21 mouse cellular contexts compared by ENCODE assay signal in genomic region chr7:66162981-66163380, GRCm38 (mm10). TPM values are rescaled to one million over a fixed set of nuclear protein-coding genes. Genes with fewer than 3 reads are reported as not detected.
DNase-seq lines count a peak whose midpoint lies in the region; ATAC-seq and TF ChIP-seq lines count a peak whose summit lies in the region.
"Had no signal": no experiment of that assay in that cellular context is flagged by ENCODE, and none has a peak within 500 bp of the region (broad histone marks: within the 10 kb centered on the region; RNA-seq: fewer than 3 reads in every experiment).

No protein-coding gene starts in this region.

- 0 out of 2 replicates have a peak, but pooled peaks cover 4% of the 10 kb centered on the region for H3K36me3 ChIP-seq in forebrain, postnatal 0 days (ENCODE audit: insufficient read depth)
- H3K36me3 ChIP-seq in forebrain, embryonic 15.5 days, result no peaks in the 10 kb centered on the region
- H3K36me3 ChIP-seq in heart, embryonic 12.5 days, result peaks cover 3% of the 10 kb centered on the region; the same call in 1 of the 2 replicates
- H3K36me3 ChIP-seq in kidney, embryonic 16.5 days (ENCODE audit: insufficient read depth, low read length), result no peaks in the 10 kb centered on the region; the same call in 1 of the 2 replicates
- no peaks in the 10 kb centered on the region for H3K36me3 ChIP-seq in stomach, embryonic 15.5 days
- no peaks in the 10 kb centered on the region for H3K36me3 ChIP-seq in stomach, postnatal 0 days (ENCODE audit: control insufficient read depth, insufficient read depth, low read length)
- H3K36me3 ChIP-seq: intestine, embryonic 15.5 days had no signal

- no peak overlapping the region for H3K4me3 ChIP-seq in forebrain, postnatal 0 days (ENCODE audit: low read depth, low read length)
- no peak overlapping the region for H3K4me3 ChIP-seq in forebrain, embryonic 15.5 days
- H3K4me3 ChIP-seq in heart, embryonic 12.5 days, result no peak overlapping the region
- H3K4me3 ChIP-seq in kidney, embryonic 16.5 days (ENCODE audit: low read length), result no peak overlapping the region
- no peak overlapping the region for H3K4me3 ChIP-seq in stomach, embryonic 15.5 days (replicated peaks)
- H3K4me3 ChIP-seq in stomach, postnatal 0 days (ENCODE audit: low read depth, low read length), result no peak overlapping the region
- H3K4me3 ChIP-seq: embryonic facial prominence, embryonic 10.5 days; forebrain, embryonic 13.5 days; hindbrain, embryonic 10.5 days; intestine, embryonic 15.5 days had no signal

- no peaks in the 10 kb centered on the region for H3K27me3 ChIP-seq in forebrain, postnatal 0 days (ENCODE audit: insufficient read depth, low read length)
- no peaks in the 10 kb centered on the region for H3K27me3 ChIP-seq in forebrain, embryonic 15.5 days
- no peaks in the 10 kb centered on the region for H3K27me3 ChIP-seq in heart, embryonic 12.5 days (replicated peaks)
- no peaks in the 10 kb centered on the region for H3K27me3 ChIP-seq in kidney, embryonic 16.5 days (ENCODE audit: insufficient read depth, low read length)
- H3K27me3 ChIP-seq in stomach, embryonic 15.5 days (replicated peaks), result no peaks in the 10 kb centered on the region
- H3K27me3 ChIP-seq in stomach, postnatal 0 days (ENCODE audit: control insufficient read depth, insufficient read depth, low read length), result no peaks in the 10 kb centered on the region
- H3K27me3 ChIP-seq: forebrain, embryonic 13.5 days; intestine, embryonic 15.5 days had no signal

- no peak for DNase-seq in forebrain, postnatal 0 days
- no peak for DNase-seq in heart, postnatal 4 days
- DNase-seq in kidney, postnatal 10 days, result no peak
- DNase-seq in stomach, postnatal 0 days (ENCODE audit: low spot score), result no peak
- DNase-seq: adrenal gland, adult 8-10 months; adrenal gland, postnatal 36 days; B cell, adult 2 months; cerebellum, adult 2 months; cerebellum, postnatal 10 days; gastrocnemius, postnatal 36 days had no signal

- 91% methylated on average over 1 of the region's 1 CpGs for WGBS in forebrain, postnatal 0 days
- 94% methylated on average over 1 of the region's 1 CpGs for WGBS in forebrain, embryonic 15.5 days
- 88% methylated on average over 1 of the region's 1 CpGs for WGBS in heart, embryonic 12.5 days
- WGBS in kidney, embryonic 16.5 days, result 81% methylated on average over 1 of the region's 1 CpGs
- 88% methylated on average over 1 of the region's 1 CpGs for WGBS in stomach, embryonic 15.5 days
- 91% methylated on average over 1 of the region's 1 CpGs for WGBS in stomach, postnatal 0 days

- TF ChIP-seq EP300 in stomach, postnatal 0 days (optimal IDR thresholded peaks at IDR 0.05), result no peak

- no peaks in the 10 kb centered on the region for H3K9me3 ChIP-seq in forebrain, postnatal 0 days (ENCODE audit: low read length)
- H3K9me3 ChIP-seq in forebrain, embryonic 15.5 days, result no peaks in the 10 kb centered on the region
- H3K9me3 ChIP-seq in heart, embryonic 12.5 days (replicated peaks), result no peaks in the 10 kb centered on the region
- H3K9me3 ChIP-seq in kidney, embryonic 16.5 days (ENCODE audit: low read length), result peaks cover 3% of the 10 kb centered on the region; the same call in 1 of the 2 replicates
- no peaks in the 10 kb centered on the region for H3K9me3 ChIP-seq in stomach, embryonic 15.5 days
- no peaks in the 10 kb centered on the region for H3K9me3 ChIP-seq in stomach, postnatal 0 days (ENCODE audit: control insufficient read depth, low read length)
- H3K9me3 ChIP-seq: embryonic facial prominence, embryonic 10.5 days; forebrain, embryonic 13.5 days; G1E; hindbrain, embryonic 10.5 days; intestine, embryonic 15.5 days had no signal

- no peak for ATAC-seq in forebrain, postnatal 0 days
- no peak for ATAC-seq in forebrain, embryonic 15.5 days (replicated peaks)
- ATAC-seq in heart, embryonic 12.5 days (ENCODE audit: insufficient number of reproducible peaks, low FRiP score), result no peak
- no peak for ATAC-seq in kidney, embryonic 16.5 days (ENCODE audit: low FRiP score, low TSS enrichment)
- no peak for ATAC-seq in stomach, embryonic 15.5 days (ENCODE audit: insufficient read depth, low FRiP score, low read depth)
- ATAC-seq in stomach, postnatal 0 days (ENCODE audit: low FRiP score, low TSS enrichment), result no peak
- ATAC-seq: CD4-positive, CD25-positive, alpha-beta regulatory T cell, adult 4 months; forebrain, embryonic 13.5 days; intestine, embryonic 15.5 days had no signal

- no peak overlapping the region for H3K9ac ChIP-seq in forebrain, postnatal 0 days
- H3K9ac ChIP-seq in forebrain, embryonic 15.5 days (replicated peaks), result no peak overlapping the region
- no peak overlapping the region for H3K9ac ChIP-seq in heart, embryonic 12.5 days
- H3K9ac ChIP-seq in kidney, embryonic 16.5 days (replicated peaks; ENCODE audit: low read length), result no peak overlapping the region
- no peak overlapping the region for H3K9ac ChIP-seq in stomach, embryonic 15.5 days
- no peak overlapping the region for H3K9ac ChIP-seq in stomach, postnatal 0 days (ENCODE audit: low read length)
- H3K9ac ChIP-seq: forebrain, embryonic 13.5 days; hindbrain, embryonic 14.5 days; intestine, embryonic 15.5 days had no signal

- H3K4me1 ChIP-seq in forebrain, postnatal 0 days (ENCODE audit: insufficient read depth), result peaks cover 11% of the 10 kb centered on the region; the same call in 1 of the 2 replicates
- H3K4me1 ChIP-seq in forebrain, embryonic 15.5 days, result peaks cover 29% of the 10 kb centered on the region
- peaks cover 34% of the 10 kb centered on the region for H3K4me1 ChIP-seq in heart, embryonic 12.5 days (replicated peaks)
- H3K4me1 ChIP-seq in kidney, embryonic 16.5 days (ENCODE audit: insufficient read depth, low read length), result peaks cover 11% of the 10 kb centered on the region
- H3K4me1 ChIP-seq in stomach, embryonic 15.5 days, result 0 out of 2 replicates have a peak, but pooled peaks cover 8% of the 10 kb centered on the region
- H3K4me1 ChIP-seq in stomach, postnatal 0 days (replicated peaks; ENCODE audit: control insufficient read depth, insufficient read depth), result no peaks in the 10 kb centered on the region

- TF ChIP-seq CTCF in forebrain, postnatal 0 days (IDR thresholded peaks at IDR 0.05; ENCODE audit: low read depth), result no peak
- TF ChIP-seq CTCF in stomach, postnatal 0 days (IDR thresholded peaks at IDR 0.05; ENCODE audit: low read depth), result no peak

- no peak overlapping the region for H3K4me2 ChIP-seq in forebrain, postnatal 0 days (ENCODE audit: low read depth)
- no peak overlapping the region for H3K4me2 ChIP-seq in forebrain, embryonic 15.5 days (replicated peaks)
- no peak overlapping the region for H3K4me2 ChIP-seq in heart, embryonic 12.5 days
- no peak overlapping the region for H3K4me2 ChIP-seq in kidney, embryonic 16.5 days (replicated peaks; ENCODE audit: low read depth, low read length)
- no peak overlapping the region for H3K4me2 ChIP-seq in stomach, embryonic 15.5 days
- no peak overlapping the region for H3K4me2 ChIP-seq in stomach, postnatal 0 days (replicated peaks; ENCODE audit: low read depth)
- H3K4me2 ChIP-seq: forebrain, embryonic 13.5 days; hindbrain, embryonic 14.5 days; intestine, embryonic 15.5 days had no signal

- peak overlapping the region; percentile 40; the same call in 1 of the 2 replicates for H3K27ac ChIP-seq in forebrain, postnatal 0 days (ENCODE audit: low read depth, low read length)
- no peak overlapping the region for H3K27ac ChIP-seq in forebrain, embryonic 15.5 days (replicated peaks)
- peak overlapping the region; percentile 38; the same call in 1 of the 2 replicates for H3K27ac ChIP-seq in heart, embryonic 12.5 days (ENCODE audit: poor library complexity, severe bottlenecking)
- H3K27ac ChIP-seq in kidney, embryonic 16.5 days (ENCODE audit: low read length), result 0 out of 2 replicates have a peak overlapping the region, but pooled peaks have one; percentile 24
- H3K27ac ChIP-seq in stomach, embryonic 15.5 days, result peak overlapping the region; percentile 23; the same call in 1 of the 2 replicates
- no peak overlapping the region for H3K27ac ChIP-seq in stomach, postnatal 0 days (replicated peaks)
- H3K27ac ChIP-seq: embryonic facial prominence, embryonic 10.5 days; hindbrain, embryonic 10.5 days; hindbrain, embryonic 14.5 days; intestine, embryonic 15.5 days had no signal

RNA-seq across cellular contexts. Expression of gene Chsy1, which starts 53.7 kb away (rescaled TPM):
- 39.8 and 49.9 TPM in 2 replicates for total RNA-seq in forebrain, postnatal 0 days (2014; rRNA removed)
- polyA plus RNA-seq in forebrain, postnatal 0 days (2015; fragmentation: Nextera tagmentation; extraction: Ambion mirVana), result 8.7 TPM in 2 replicates
- polyA plus RNA-seq in forebrain, embryonic 15.5 days (2015; fragmentation: Nextera tagmentation; extraction: Ambion mirVana), result 13.3 and 13.8 TPM in 2 replicates
- 13.3 and 15.5 TPM in 2 replicates for polyA plus RNA-seq in heart, embryonic 12.5 days (2016; fragmentation: Nextera tagmentation; extraction: Ambion mirVana)
- 10 to 100 TPM; 51.4 to 52.3 TPM for total RNA-seq in heart, postnatal 4 days (2021)
- 13.4 and 13.9 TPM in 2 replicates for polyA plus RNA-seq in kidney, embryonic 16.5 days (2015; fragmentation: Nextera tagmentation; extraction: Ambion mirVana)
- polyA plus RNA-seq in stomach, embryonic 15.5 days (2015; fragmentation: Nextera tagmentation; extraction: Ambion mirVana), result 12.5 and 14.0 TPM in 2 replicates
- 5.8 and 6.1 TPM in 2 replicates for polyA plus RNA-seq in stomach, postnatal 0 days (2015; fragmentation: Nextera tagmentation; extraction: Ambion mirVana)

Comparison
In these comparisons a context has a peak if more than half of its experiments do, and no peak if none do; other contexts are left out.
1. H3K27ac ChIP-seq: peak in forebrain, postnatal 0 days (single experiment), heart, embryonic 12.5 days (single experiment), kidney, embryonic 16.5 days (single experiment) and stomach, embryonic 15.5 days (single experiment); none in forebrain, embryonic 15.5 days (single experiment) and stomach, postnatal 0 days (single experiment).